Mouse (Mus musculus) cerebellum, adult 9-10 months (tissue): ENCODE data around the gene 4933415A04Rik.

Experiments used
- DNase-seq: peaks from one replicate; pipeline ENCODE4 v3.0.0; 2022

Gene 4933415A04Rik

GRCm38 (mm10) chr11:43633165-43633564 is 46.3 kb downstream of the 4933415A04Rik start:
- no peak for DNase-seq

DNA sequence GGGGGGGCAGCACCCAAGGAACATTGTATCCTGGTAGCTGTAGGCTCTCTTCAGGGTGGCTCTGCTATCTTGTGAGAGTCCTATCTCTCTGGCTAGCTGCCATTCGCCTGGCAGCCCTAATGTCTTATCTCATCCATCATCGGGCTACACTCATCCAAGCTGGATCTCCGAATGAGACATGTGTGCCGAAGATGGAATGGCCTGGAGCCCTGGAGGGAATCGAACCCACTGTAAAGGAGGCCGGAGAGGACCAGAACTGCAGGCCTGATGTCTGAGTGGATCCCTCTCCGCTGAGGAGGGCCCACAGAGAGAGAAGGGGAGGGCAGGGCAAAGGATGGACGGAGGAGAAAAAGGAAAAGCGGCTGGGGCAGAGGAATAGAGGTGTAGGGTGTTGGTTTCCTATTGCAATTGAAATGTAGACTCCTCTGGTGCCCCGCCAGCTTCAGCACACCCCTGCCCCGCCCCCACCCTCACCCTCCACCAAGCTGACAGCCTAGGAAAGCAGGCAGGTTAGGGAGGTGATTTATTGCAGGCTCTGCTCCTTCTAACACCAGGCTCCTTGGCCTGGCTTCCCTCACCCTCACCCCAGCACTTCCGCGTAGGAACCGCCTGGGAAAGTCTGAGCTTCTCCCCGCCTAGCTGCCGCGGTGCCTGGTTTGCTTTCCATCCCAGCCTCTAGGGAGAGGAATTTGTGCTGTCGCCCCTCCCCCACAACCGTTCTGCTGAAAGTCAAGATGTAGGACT is 47.0 kb downstream of the 4933415A04Rik start:
- DNase-seq = no peak

DNA sequence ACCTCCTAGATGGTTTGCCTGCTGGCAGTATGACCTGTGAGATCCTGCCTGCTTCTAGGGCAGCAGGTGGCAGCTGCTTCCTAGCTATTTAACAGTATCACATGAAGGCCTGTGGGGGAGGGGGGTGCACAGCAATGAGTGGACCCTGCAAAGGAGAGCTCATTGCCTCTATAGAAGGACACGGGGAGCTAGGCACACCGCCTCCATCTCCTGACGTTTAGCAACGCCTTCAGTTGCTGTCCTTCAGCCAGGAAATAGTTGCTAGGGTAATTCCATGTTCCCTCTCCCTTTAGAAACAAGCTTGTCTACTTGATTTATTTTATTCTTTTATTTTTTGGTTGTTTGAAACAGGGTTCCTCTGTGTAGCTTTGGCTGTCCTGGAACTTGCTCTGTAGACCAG is 49.9 kb downstream of the 4933415A04Rik start:
- DNase-seq = no peak

- no peak for DNase-seq
These were observed 51.6 kb downstream of the 4933415A04Rik start for GRCm38 (mm10) chr11:43638486-43638885.
